Mouse (Mus musculus) hindbrain, embryonic 14.5 days (tissue): Measurements from ENCODE around the gene Edc3. TPM values are rescaled to one million over a fixed set of nuclear protein-coding genes. Genes with fewer than 3 reads are reported as not detected.

Experiments
- ATAC-seq: fragments of 200-750 bp; cut with Nextera tagmentation; 2 replicates; pipeline ENCODE4 v1.8.0; 2017; ENCODE audit warnings: moderate number of reproducible peaks, mild to moderate bottlenecking, moderate TSS enrichment, moderate library complexity; ENCODE audit not compliant: low FRiP score
- DNase-seq: peaks from one replicate; pipeline ENCODE4 v3.0.0-alpha.2; 2015; ENCODE audit warnings: low spot score
- H3K27ac ChIP-seq: fragments of 300-500 bp; sonication (generic); 2 replicates; pipeline ENCODE4 v1.5.1; 2014; ENCODE audit warnings: mild to moderate bottlenecking, moderate library complexity
- H3K27me3 ChIP-seq: fragments of 300-500 bp; sonication (generic); 2 replicates; pipeline ENCODE4 v1.6.1; 2014; ENCODE audit warnings: mild to moderate bottlenecking, low read length, mixed read lengths; ENCODE audit not compliant: control insufficient read depth, insufficient read depth
- H3K36me3 ChIP-seq: fragments of 300-500 bp; sonication (generic); replicated peaks from 2 replicates; pipeline ENCODE4 v1.6.1; 2014; ENCODE audit not compliant: control insufficient read depth, insufficient read depth
- H3K4me1 ChIP-seq: fragments of 300-500 bp; sonication (generic); replicated peaks from 2 replicates; pipeline ENCODE4 v1.6.1; 2014; ENCODE audit warnings: antibody characterized with exemption, low read length, mixed read lengths; ENCODE audit not compliant: control insufficient read depth, insufficient read depth
- H3K4me2 ChIP-seq: fragments of 300-500 bp; sonication (generic); replicated peaks from 2 replicates; pipeline ENCODE4 v1.6.1; 2014; ENCODE audit warnings: mild to moderate bottlenecking, moderate library complexity
- H3K4me3 ChIP-seq: fragments of 300-500 bp; sonication (generic); replicated peaks from 2 replicates; pipeline ENCODE4 v1.5.1; 2014; ENCODE audit warnings: mild to moderate bottlenecking, low read length
- H3K9ac ChIP-seq: fragments of 300-500 bp; sonication (generic); 2 replicates; pipeline ENCODE4 v1.6.1; 2014
- H3K9me3 ChIP-seq: fragments of 300-500 bp; sonication (generic); 2 replicates; pipeline ENCODE4 v1.6.1; 2016; ENCODE audit warnings: low read length; ENCODE audit not compliant: control insufficient read depth
- WGBS: fragments of 180-500 bp; shearing (Covaris S2); extraction: QIAGEN DNeasy Blood & Tissue Kit; methylation state at CpG from one replicate; pipeline ENCODE4 v1.1.7; 2014; 5-methylcytosine and 5-hydroxymethylcytosine counted together
- polyA plus RNA-seq: library from polyadenylated mRNA; unstranded; fragments of >200 nt; fragmentation: Nextera tagmentation; extraction: Ambion mirVana; gene quantifications from 2 replicates; pipeline ENCODE4 v1.2.1, GENCODE M21; 2014

Gene Edc3
- polyA plus RNA-seq, 1 experiment from 2014 or later: 22.1 TPM

GRCm38 (mm10) chr9:57774168-57774567, 65.8 kb downstream of the Edc3 start:
- no peaks in the 10 kb centered on the region for H3K9me3 ChIP-seq
- ATAC-seq (no peak), DNase-seq (no peak)
- no peaks in the 10 kb centered on the region for H3K36me3 ChIP-seq
- no peak overlapping the region for H3K27ac ChIP-seq
- no peak overlapping the region for H3K9ac ChIP-seq
- H3K27me3 ChIP-seq: no peaks in the 10 kb centered on the region
- 11% methylated on average over 1 of the region's 1 CpGs for WGBS
- no peak overlapping the region for H3K4me3 ChIP-seq
- H3K4me2 ChIP-seq: no peak overlapping the region
- no peaks in the 10 kb centered on the region for H3K4me1 ChIP-seq

GRCm38 (mm10) chr9:57775026-57775425, 66.7 kb downstream of the Edc3 start:
- no peaks in the 10 kb centered on the region for H3K9me3 ChIP-seq
- no peak overlapping the region for H3K4me2 ChIP-seq
- H3K4me1 ChIP-seq: no peaks in the 10 kb centered on the region
- no peak overlapping the region for H3K27ac ChIP-seq
- WGBS: 75% methylated on average over 5 of the region's 5 CpGs
- no peaks in the 10 kb centered on the region for H3K36me3 ChIP-seq
- no peak overlapping the region for H3K4me3 ChIP-seq
- ATAC-seq: no peak
- H3K9ac ChIP-seq: no peak overlapping the region
- H3K27me3 ChIP-seq: no peaks in the 10 kb centered on the region
- no peak for DNase-seq

DNA sequence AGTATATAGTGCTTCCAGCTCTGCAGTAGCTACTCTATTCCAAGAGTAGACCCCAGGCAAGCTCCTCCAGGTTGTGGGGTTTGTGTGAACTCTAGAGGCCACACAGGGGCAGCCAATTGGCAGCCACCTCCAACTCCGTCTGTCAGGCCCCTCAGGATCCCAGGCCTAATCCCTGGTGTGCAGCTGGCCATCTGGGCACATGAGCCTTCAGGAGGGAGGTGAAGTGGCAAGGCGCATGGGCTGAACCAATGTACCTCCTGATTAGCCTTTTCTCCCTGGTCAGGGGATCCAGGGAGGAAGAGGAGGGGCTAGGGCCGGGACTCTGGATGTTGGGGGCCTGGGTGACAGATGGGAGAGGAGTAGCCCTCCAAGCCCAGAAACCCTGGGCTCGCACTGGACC, 67.4 kb downstream of the Edc3 start:
- ATAC-seq (no peak), DNase-seq (no peak)
- no peaks in the 10 kb centered on the region for H3K36me3 ChIP-seq
- no peak overlapping the region for H3K27ac ChIP-seq
- no peak overlapping the region for H3K9ac ChIP-seq
- H3K27me3 ChIP-seq: no peaks in the 10 kb centered on the region
- no peaks in the 10 kb centered on the region for H3K9me3 ChIP-seq
- 56% methylated on average over 4 of the region's 4 CpGs for WGBS
- no peak overlapping the region for H3K4me3 ChIP-seq
- H3K4me1 ChIP-seq: no peaks in the 10 kb centered on the region
- H3K4me2 ChIP-seq: no peak overlapping the region

DNA sequence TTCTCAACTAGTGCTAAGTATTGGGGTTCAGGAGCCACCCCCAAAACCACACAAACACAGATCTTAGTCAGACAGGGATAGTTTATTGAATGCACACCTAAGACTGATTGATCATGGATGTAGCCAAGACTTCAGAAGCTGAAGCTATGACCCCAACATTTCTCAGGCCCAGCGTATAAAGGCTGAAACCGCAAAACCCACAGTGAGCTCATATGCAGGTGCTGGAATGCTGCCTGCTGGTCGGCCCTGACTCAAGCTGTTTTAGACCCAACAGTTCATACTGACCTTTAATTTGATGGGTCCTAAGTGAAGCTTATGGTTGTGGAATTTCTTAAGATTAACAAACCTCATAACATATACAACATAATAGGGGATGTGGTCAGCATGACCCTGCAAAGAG, 74.3 kb downstream of the Edc3 start:
- H3K36me3 ChIP-seq: no peaks in the 10 kb centered on the region
- no peak overlapping the region for H3K4me2 ChIP-seq
- H3K4me1 ChIP-seq: no peaks in the 10 kb centered on the region
- 94% methylated on average over 3 of the region's 3 CpGs for WGBS
- H3K27ac ChIP-seq: no peak overlapping the region
- H3K4me3 ChIP-seq: no peak overlapping the region
- ATAC-seq (no peak), DNase-seq (no peak)
- H3K27me3 ChIP-seq: no peaks in the 10 kb centered on the region
- no peaks in the 10 kb centered on the region for H3K9me3 ChIP-seq
- no peak overlapping the region for H3K9ac ChIP-seq

GRCm38 (mm10) chr9:57789733-57790132, 81.4 kb downstream of the Edc3 start:
- H3K9me3 ChIP-seq: no peaks in the 10 kb centered on the region
- peaks cover 58% of the 10 kb centered on the region for H3K36me3 ChIP-seq
- DNase-seq (no peak), ATAC-seq (no peak)
- no peak overlapping the region for H3K4me2 ChIP-seq
- H3K27me3 ChIP-seq: no peaks in the 10 kb centered on the region
- no peak overlapping the region for H3K4me3 ChIP-seq
- no peaks in the 10 kb centered on the region for H3K4me1 ChIP-seq
- H3K9ac ChIP-seq: no peak overlapping the region
- WGBS: 79% methylated on average over 3 of the region's 3 CpGs
- no peak overlapping the region for H3K27ac ChIP-seq

DNA sequence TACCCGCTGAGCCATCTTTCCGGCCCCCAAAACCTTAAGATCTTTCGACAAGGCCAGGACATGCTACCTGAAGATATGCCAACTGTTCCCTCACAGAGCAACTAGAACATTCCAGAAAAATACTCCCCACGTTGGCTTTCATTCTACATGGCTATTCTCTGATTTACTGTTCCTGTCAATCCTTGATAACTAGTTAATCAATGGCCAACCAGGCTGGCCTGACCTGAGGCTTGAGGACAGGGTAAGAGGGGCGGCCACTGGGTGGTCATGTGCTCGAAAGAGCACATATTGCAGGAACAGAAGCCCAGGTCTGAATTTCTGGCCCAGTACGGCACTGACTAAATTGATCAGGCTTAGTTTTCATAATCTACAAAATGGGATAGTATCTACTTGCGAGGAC, 89.1 kb downstream of the Edc3 start:
- Histone ChIP-seq H3K36me3 (peaks cover 55% of the 10 kb centered on the region), H3K4me2 (no peak overlapping the region), H3K4me1 (0 out of 2 replicates have a peak, but pooled peaks cover 5% of the 10 kb centered on the region), H3K9me3 (no peaks in the 10 kb centered on the region), H3K9ac (no peak overlapping the region), H3K4me3 (no peak overlapping the region), H3K27me3 (no peaks in the 10 kb centered on the region), H3K27ac (no peak overlapping the region)
- DNase-seq (no peak), ATAC-seq (no peak)
- 94% methylated on average over 8 of the region's 8 CpGs for WGBS

- no peak overlapping the region for H3K4me3 ChIP-seq
- H3K9ac ChIP-seq: no peak overlapping the region
- peak; percentile 11; the same call in 1 of the 2 replicates for ATAC-seq
- no peak for DNase-seq
- no peak overlapping the region for H3K27ac ChIP-seq
- no peak overlapping the region for H3K4me2 ChIP-seq
- H3K9me3 ChIP-seq: no peaks in the 10 kb centered on the region
- peaks cover 16% of the 10 kb centered on the region for H3K4me1 ChIP-seq
- no peaks in the 10 kb centered on the region for H3K27me3 ChIP-seq
- H3K36me3 ChIP-seq: peaks cover 42% of the 10 kb centered on the region
- WGBS: 10% methylated on average over 10 of the region's 10 CpGs
Measured at GRCm38 (mm10) chr9:57798725-57799253, 90.4 kb downstream of the Edc3 start.

DNA sequence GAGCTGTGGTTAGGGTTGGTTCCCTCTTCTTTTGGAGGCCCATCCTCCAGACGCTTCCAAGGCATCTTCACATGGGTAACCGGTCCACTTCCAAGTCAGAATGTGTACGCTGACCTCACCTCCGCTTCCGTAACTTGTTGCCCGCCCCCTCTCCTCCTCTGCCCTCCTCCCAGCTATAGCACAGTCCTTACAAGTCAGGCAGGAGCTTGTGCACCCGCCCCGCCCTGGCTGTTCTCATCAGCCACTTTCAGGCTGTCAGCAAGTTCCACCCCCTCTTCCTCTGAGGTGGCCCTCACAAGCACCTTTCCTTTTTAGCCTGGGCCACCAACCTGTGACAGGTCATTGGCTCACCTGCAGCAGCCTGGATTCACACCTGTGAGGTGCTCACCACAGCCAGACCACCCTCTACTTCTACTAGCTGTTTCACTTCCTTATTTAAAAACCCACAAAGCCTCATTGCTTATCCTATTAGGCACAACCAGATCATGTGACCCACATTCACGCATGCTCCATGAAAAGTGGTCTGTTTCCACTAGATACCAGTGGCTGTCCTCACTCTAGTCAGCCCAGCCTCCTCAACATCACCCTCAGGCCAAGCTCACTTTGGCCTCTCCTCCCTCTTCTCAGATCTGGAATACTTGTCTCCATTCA, 92.1 kb downstream of the Edc3 start:
- ATAC-seq (no peak), DNase-seq (no peak)
- WGBS: 94% methylated on average over 9 of the region's 9 CpGs
- no peaks in the 10 kb centered on the region for H3K27me3 ChIP-seq
- H3K36me3 ChIP-seq: peaks cover 26% of the 10 kb centered on the region
- no peak overlapping the region for H3K4me2 ChIP-seq
- peaks cover 20% of the 10 kb centered on the region for H3K4me1 ChIP-seq
- H3K4me3 ChIP-seq: no peak overlapping the region
- no peaks in the 10 kb centered on the region for H3K9me3 ChIP-seq
- no peak overlapping the region for H3K27ac ChIP-seq
- H3K9ac ChIP-seq: no peak overlapping the region
